Mouse (Mus musculus) stomach, embryonic 16.5 days (tissue): Measurements from ENCODE around the gene Cacna1g. TPM values are rescaled to one million over a fixed set of nuclear protein-coding genes. Genes with fewer than 3 reads are reported as not detected.

Experiments used
- ATAC-seq: fragments of 200-750 bp; cut with Nextera tagmentation; 2 replicates; pipeline ENCODE4 v1.8.0; 2017; ENCODE audit warnings: moderate number of reproducible peaks, moderate TSS enrichment; ENCODE audit not compliant: insufficient read depth, low FRiP score
- H3K27ac ChIP-seq: fragments of 300-500 bp; sonication (generic); 2 replicates; pipeline ENCODE4 v1.5.1; 2014; ENCODE audit warnings: low read length
- H3K27me3 ChIP-seq: fragments of 300-500 bp; sonication (generic); 2 replicates; pipeline ENCODE4 v1.6.1; 2014; ENCODE audit warnings: low read length, control low read depth, mixed read lengths; ENCODE audit not compliant: control insufficient read depth, insufficient read depth
- H3K36me3 ChIP-seq: fragments of 300-500 bp; sonication (generic); 2 replicates; pipeline ENCODE4 v1.6.1; 2014; ENCODE audit warnings: low read length; ENCODE audit not compliant: control insufficient read depth, insufficient read depth
- H3K4me1 ChIP-seq: fragments of 300-500 bp; sonication (generic); 2 replicates; pipeline ENCODE4 v1.6.1; 2014; ENCODE audit warnings: low read length, control low read depth, mixed read lengths; ENCODE audit not compliant: control insufficient read depth, insufficient read depth
- H3K4me2 ChIP-seq: fragments of 300-500 bp; sonication (generic); 2 replicates; pipeline ENCODE4 v1.6.1; 2014; ENCODE audit warnings: low read depth, low read length, mixed read lengths
- H3K4me3 ChIP-seq: fragments of 300-500 bp; sonication (generic); replicated peaks from 2 replicates; pipeline ENCODE4 v1.5.1; 2014; ENCODE audit warnings: mild to moderate bottlenecking, low read length
- H3K9ac ChIP-seq: fragments of 300-500 bp; sonication (generic); 2 replicates; pipeline ENCODE4 v1.6.1; 2014; ENCODE audit warnings: low read length
- H3K9me3 ChIP-seq: fragments of 300-500 bp; sonication (generic); replicated peaks from 2 replicates; pipeline ENCODE4 v1.6.1; 2016; ENCODE audit warnings: low read length, control low read depth; ENCODE audit not compliant: control insufficient read depth
- WGBS: fragments of 180-500 bp; shearing (Covaris S2); extraction: QIAGEN DNeasy Blood & Tissue Kit; methylation state at CpG from one replicate; pipeline ENCODE4 v1.1.7; 2014; 5-methylcytosine and 5-hydroxymethylcytosine counted together
- polyA plus RNA-seq: library from polyadenylated mRNA; unstranded; fragments of >200 nt; fragmentation: Nextera tagmentation; extraction: Ambion mirVana; gene quantifications from 2 replicates; pipeline ENCODE4 v1.2.1, GENCODE M21; 2015

Cacna1g gene
- 7.9 and 8.5 TPM in 2 replicates for polyA plus RNA-seq

- peaks cover 36% of the 10 kb centered on the region for H3K4me1 ChIP-seq
- peak within 1 kb of the TSS; percentile 81 for H3K27ac ChIP-seq
- H3K36me3 ChIP-seq = no peaks in the 10 kb centered on the region
- H3K27me3 ChIP-seq = peaks cover 20% of the 10 kb centered on the region
- H3K9ac ChIP-seq = peak within 1 kb of the TSS; percentile 80
- H3K9me3 ChIP-seq = no peaks in the 10 kb centered on the region
- peak; percentile 92 for ATAC-seq
- peak within 1 kb of the TSS; percentile 57 for H3K4me2 ChIP-seq
- under 1% methylated on average over 44 of the region's 71 CpGs for WGBS
- peak within 1 kb of the TSS; percentile 65 for H3K4me3 ChIP-seq
Observed at GRCm38 (mm10) chr11:94473707-94474543, at the start of gene Cacna1g. Cacna1g (minus strand) TSS chr11:94474198.

- H3K4me3 ChIP-seq = peak within 1 kb of the TSS; percentile 61
- peaks cover 9% of the 10 kb centered on the region; the same call in 1 of the 2 replicates for H3K4me1 ChIP-seq
- no peaks in the 10 kb centered on the region for H3K9me3 ChIP-seq
- H3K27me3 ChIP-seq = no peaks in the 10 kb centered on the region
- no peaks in the 10 kb centered on the region for H3K36me3 ChIP-seq
- WGBS = 1% methylated on average over 42 of the region's 42 CpGs
- no peak within 1 kb of the TSS for H3K27ac ChIP-seq
- H3K9ac ChIP-seq = peak within 1 kb of the TSS; percentile 64
- ATAC-seq = peak; percentile 68
- peak within 1 kb of the TSS; percentile 75 for H3K4me2 ChIP-seq
Observed at GRCm38 (mm10) chr11:94521219-94521843, 47.3 kb upstream of the Cacna1g start, which contains the start of gene Mycbpap. Mycbpap (minus strand) TSS chr11:94521742.

- ATAC-seq = no peak
Observed at GRCm38 (mm10) chr11:94513452-94513851, 39.5 kb upstream of the Cacna1g start.

GRCm38 (mm10) chr11:94508976-94509375 is 35.0 kb upstream of the Cacna1g start:
- Histone ChIP-seq H3K27ac (no peak overlapping the region), H3K4me2 (no peak overlapping the region)
- ATAC-seq = peak; percentile 54; the same call in 1 of the 2 replicates

More at GRCm38 (mm10) chr11:94513452-94513851, 39.5 kb upstream of the Cacna1g start:
- Histone ChIP-seq H3K4me3 (no peak overlapping the region), H3K4me2 (no peak overlapping the region), H3K36me3 (no peaks in the 10 kb centered on the region), H3K9ac (no peak overlapping the region), H3K4me1 (0 out of 2 replicates have a peak, but pooled peaks cover 4% of the 10 kb centered on the region), H3K27ac (no peak overlapping the region), H3K27me3 (no peaks in the 10 kb centered on the region), H3K9me3 (no peaks in the 10 kb centered on the region)
- WGBS = 36% methylated on average over 9 of the region's 9 CpGs

GRCm38 (mm10) chr11:94501482-94501881 is 27.5 kb upstream of the Cacna1g start:
- H3K9me3 ChIP-seq = no peaks in the 10 kb centered on the region
- H3K4me2 ChIP-seq = no peak overlapping the region
- H3K4me1 ChIP-seq = peaks cover 24% of the 10 kb centered on the region
- H3K27me3 ChIP-seq = no peaks in the 10 kb centered on the region
- no peak overlapping the region for H3K9ac ChIP-seq
- no peaks in the 10 kb centered on the region for H3K36me3 ChIP-seq
- ATAC-seq = no peak
- H3K4me3 ChIP-seq = no peak overlapping the region
- no peak overlapping the region for H3K27ac ChIP-seq
- WGBS = 77% methylated on average over 8 of the region's 8 CpGs

More at GRCm38 (mm10) chr11:94508976-94509375, 35.0 kb upstream of the Cacna1g start:
- Histone ChIP-seq H3K36me3 (no peaks in the 10 kb centered on the region), H3K27me3 (no peaks in the 10 kb centered on the region), H3K9ac (no peak overlapping the region), H3K4me1 (0 out of 2 replicates have a peak, but pooled peaks cover 4% of the 10 kb centered on the region), H3K4me3 (no peak overlapping the region), H3K9me3 (no peaks in the 10 kb centered on the region)
- WGBS = 61% methylated on average over 10 of the region's 10 CpGs

- Histone ChIP-seq H3K27me3 (no peaks in the 10 kb centered on the region), H3K4me2 (peak overlapping the region; percentile 52), H3K4me3 (peak overlapping the region; percentile 47), H3K9me3 (no peaks in the 10 kb centered on the region), H3K9ac (peak overlapping the region; percentile 76), H3K36me3 (no peaks in the 10 kb centered on the region), H3K4me1 (peaks cover 24% of the 10 kb centered on the region), H3K27ac (peak overlapping the region; percentile 98)
- WGBS = 22% methylated on average over 8 of the region's 8 CpGs
- ATAC-seq = no peak
Observed at GRCm38 (mm10) chr11:94500362-94500761, 26.4 kb upstream of the Cacna1g start.

- no peaks in the 10 kb centered on the region for H3K36me3 ChIP-seq
- H3K4me3 ChIP-seq = peak within 1 kb of the TSS; percentile 47
- no peaks in the 10 kb centered on the region for H3K9me3 ChIP-seq
- H3K9ac ChIP-seq = peak within 1 kb of the TSS; percentile 76
- peak; percentile 76 for ATAC-seq
- under 1% methylated on average over 25 of the region's 26 CpGs for WGBS
- no peaks in the 10 kb centered on the region for H3K27me3 ChIP-seq
- peak within 1 kb of the TSS; percentile 52 for H3K4me2 ChIP-seq
- H3K27ac ChIP-seq = peak within 1 kb of the TSS; percentile 98
- H3K4me1 ChIP-seq = peaks cover 24% of the 10 kb centered on the region
Observed at GRCm38 (mm10) chr11:94499661-94500152, 25.7 kb upstream of the Cacna1g start, which contains the start of gene Epn3. Epn3 (minus strand) TSS chr11:94499974.

- no peaks in the 10 kb centered on the region for H3K36me3 ChIP-seq
- H3K4me3 ChIP-seq = peak overlapping the region; percentile 47
- H3K9me3 ChIP-seq = no peaks in the 10 kb centered on the region
- no peak; the same call in 1 of the 2 replicates for ATAC-seq
- H3K4me2 ChIP-seq = peak overlapping the region; percentile 52
- H3K9ac ChIP-seq = peak overlapping the region; percentile 76
- peak overlapping the region; percentile 98 for H3K27ac ChIP-seq
- WGBS = 0% methylated on average over 2 of the region's 2 CpGs
- no peaks in the 10 kb centered on the region for H3K27me3 ChIP-seq
- H3K4me1 ChIP-seq = peaks cover 24% of the 10 kb centered on the region
Observed at GRCm38 (mm10) chr11:94499035-94499434, 25.0 kb upstream of the Cacna1g start.
